Mouse (Mus musculus) urinary bladder, adult 18-20 months (tissue): ENCODE data around the gene Prrc2a.

Experiments used
- DNase-seq, 2 experiments: peaks; one replicate each; pipeline ENCODE4 v3.0.0; 2022; ENCODE audit warnings: low spot score in 2 of 2, mixed read lengths in 2 of 2

The Prrc2a gene

DNA sequence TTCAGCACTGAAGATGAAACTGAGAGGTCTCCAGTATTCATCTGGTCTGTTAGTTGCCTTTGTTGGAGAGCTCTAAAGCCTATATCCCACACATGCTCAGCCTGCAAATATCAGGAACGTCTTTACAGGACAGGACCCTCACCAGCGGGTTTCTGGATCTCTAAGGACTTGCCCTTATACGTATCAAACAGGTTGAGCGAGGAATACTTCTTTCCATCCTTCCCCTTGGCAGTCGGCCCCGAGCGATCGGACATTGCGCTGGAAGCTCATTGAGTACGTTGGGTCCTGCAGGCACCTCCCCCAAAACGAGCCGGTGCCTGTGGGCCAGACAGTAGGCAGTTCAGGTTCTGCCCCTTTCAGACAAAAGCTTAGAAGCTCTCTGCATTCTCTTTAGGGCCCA lies 2.0 kb downstream of the Prrc2a start:
- DNase-seq = no peak

DNA sequence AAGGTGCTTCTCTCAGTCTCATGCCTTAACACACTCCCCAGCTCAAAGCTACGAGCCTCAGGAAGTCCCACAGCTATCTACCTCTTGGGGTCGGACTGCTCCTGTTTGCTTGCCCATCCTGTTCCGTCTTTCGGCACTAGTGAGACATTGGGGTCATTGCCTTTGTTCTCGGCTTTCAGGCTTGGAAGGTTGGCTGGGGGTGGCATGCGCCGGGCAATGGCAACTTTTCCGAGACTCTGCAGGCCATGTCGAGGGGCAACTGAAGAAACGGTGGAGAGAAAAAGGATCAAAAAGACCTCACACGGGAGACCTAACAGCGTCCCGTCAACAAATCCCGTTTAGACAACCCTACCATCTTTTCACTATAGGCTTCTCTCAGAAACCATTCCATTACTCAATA lies 2.6 kb downstream of the Prrc2a start:
- no peak for DNase-seq

DNA sequence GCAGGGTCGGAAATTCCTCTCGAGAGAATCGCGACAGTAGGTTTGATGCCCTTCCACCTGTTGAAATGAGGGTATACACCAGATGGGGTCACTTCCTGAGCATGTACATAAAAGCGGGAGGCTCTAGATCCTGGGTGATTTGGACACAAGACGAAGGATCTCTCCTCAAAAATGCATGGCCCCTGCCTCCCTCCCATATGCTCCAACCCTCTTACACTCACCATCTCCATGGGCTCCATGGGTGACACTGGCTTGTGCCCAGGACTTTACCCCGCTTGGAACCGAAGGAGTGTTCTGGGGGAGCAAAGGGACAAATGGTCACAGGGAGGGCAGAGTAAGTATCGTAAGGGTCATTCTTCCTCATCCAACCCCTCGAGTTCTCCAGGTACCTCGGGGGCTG lies 3.3 kb downstream of the Prrc2a start:
- DNase-seq = no peak

DNA sequence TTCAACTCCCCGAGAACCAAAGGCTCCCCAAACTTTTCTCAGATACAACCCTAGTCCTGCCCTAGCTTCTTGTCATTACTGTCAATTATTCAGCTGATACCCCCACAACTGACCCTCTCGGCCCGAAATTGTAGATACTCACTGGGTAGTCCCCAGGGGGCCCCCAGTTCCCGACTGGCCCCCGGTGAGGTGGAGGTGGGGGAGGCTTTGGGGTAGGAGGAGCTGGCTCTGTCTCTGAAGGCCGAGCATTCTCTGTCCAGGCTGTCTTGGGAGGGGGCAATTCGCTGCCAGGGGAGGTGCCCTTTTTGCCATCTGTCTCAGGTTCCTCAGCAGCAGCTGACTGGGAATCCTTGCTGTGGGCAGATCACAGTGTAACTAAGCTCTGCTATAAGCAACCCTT lies 5.1 kb downstream of the Prrc2a start:
- DNase-seq = no peak

DNA sequence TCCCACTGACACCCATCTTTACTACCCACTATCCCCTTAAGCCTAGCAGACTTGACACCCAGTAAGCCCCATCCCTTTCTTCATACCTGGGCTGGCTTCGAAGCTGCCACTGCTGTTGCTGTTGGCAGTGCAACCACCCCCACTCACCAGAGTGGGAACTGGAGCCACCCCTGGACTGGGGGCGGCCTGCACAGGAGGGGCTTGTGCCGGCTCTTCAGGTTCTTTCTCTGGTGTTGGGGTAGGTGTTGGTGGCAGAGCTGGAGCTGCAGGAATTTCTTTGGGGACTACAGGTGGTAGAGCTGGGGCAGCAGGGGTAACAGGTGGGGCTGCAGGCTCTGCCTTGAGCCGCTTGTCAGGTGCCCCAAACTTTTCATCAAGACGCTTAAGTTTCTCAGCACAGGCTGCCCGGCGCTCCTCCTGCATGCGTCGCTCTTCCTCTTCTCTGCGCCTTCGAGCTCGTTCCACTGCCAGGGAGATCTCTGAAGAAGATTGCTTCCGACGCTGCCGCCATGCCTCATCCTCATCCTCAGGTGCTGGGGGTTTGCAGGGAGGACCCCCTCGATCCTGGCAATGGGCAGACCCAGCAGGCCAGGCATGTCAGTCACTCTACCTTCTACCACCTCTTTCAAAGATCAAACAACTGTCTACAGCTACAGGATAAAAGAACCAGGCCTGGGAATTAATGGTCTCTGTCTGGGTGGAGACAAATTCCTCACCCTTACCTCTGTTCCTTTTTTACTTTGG lies 5.7 kb downstream of the Prrc2a start:
- no peak for DNase-seq

DNA sequence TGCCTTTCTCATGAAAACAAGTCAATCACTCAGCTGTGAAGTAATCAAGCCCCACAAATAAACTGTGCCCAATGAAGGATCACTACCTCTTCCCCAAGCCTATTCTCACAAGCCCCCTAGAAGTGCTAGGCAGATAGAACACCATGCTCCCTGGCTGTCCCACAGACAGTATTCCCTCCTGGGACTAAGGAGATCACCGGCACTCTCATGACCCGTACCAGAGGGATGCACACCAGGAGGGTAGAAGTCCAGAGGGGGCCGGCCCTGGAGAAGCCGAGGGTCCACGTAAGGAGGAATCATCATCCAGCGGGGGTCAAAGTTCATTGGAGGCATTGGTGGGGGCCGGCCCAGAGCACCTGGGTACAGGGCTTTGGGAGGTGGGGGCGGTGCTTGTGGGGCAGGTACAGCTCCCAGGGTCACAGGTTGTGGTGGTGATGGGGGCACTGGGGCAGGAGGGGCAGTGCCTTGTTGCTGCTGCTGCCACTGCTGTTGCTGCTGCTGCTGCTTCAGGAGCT lies 7.0 kb downstream of the Prrc2a start:
- DNase-seq = no peak

DNA sequence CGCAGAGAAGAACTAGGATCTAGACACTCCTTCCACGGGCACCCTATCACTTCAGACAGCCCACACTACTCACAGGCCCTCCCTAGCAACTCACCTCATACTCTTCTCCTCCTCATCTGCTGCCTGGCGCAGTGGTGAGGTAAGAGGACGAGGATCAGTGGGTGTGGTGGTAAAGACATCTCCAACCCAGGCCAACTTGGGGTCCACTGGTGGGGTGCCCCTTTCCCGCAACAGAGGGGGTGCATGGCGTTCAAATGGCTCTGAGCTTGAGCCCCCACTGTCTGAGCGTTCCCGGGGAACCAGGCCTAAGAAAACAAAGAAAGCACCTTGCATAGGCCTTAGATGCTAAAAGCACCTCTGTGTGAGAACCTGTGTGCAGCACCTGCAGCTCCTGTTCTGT lies 7.4 kb downstream of the Prrc2a start:
- DNase-seq = no peak

DNA sequence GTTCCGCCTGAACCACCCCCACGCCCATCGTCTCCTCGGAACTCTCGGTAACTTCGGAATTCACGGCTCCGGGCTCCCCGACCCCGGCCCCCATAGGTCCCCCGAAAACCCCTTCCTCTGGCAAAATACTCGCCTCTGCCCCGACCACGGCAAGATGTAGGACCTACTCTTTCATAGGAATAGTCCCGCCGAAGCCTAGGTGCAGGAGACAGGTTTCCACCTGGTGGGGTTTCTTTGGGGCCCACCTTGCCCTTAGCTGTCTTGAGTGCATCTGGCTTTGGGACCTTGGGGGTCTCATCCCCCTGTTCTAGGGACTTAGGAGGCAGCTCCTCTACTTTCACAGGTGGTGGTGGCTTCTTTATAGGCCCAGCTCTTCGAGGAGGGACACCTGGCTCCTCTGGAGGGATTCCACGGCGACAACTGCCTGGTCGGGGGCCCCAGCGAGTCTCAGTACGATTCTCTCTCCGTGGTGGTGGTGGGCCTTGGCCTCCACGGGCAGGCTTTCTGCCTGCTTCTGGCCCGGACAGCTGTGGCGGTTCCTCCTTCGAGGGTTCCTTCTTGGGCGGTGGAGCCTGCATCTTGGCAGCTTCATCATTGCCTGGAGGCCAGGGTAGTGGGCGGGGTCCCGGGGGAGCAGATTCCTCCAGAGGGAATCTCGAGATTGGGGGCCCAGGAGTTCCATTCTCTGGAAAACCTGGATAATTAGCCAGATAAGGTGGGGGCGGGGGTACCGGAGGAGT lies 8.1 kb downstream of the Prrc2a start:
- DNase-seq = no peak

DNA sequence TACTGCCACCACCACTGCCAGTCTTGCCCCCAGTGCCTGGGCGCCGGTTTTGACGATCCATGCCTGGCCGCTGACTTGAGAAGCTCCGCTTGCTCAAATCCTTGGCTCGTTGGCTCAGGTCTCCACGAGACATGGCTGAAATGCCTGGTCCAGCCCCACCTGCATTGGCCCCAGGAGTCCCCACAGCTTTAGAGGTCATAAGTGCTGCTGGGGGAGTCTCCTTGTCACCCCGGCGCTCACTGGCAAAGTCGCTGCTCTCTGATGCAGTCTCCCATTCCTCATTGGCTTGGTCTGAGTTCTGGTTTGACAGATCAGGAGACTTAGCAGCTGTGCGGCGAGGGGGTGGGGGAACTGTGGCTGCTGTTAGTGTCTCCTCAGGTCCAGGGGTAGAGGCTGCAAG lies 9.2 kb downstream of the Prrc2a start:
- no peak for DNase-seq

DNA sequence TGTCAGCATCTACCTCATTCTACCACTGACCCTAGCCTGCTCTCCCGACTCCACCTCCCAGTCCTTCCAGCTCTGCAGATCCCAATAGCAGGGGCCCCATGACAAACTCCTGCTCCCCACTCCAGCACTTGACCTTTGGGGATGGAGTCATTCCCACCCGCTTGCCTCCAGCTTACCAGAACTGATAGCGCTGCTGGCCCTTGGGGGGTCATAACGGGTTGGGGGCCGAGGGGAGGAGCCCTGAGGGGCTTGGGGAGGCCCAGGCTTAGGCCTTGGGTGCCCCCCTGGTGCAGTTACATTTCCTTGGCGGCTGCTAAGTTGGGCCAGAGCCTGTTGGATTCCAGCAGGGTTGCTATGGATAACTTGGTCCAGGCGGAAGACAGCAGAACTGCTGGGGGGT lies 10.1 kb downstream of the Prrc2a start:
- DNase-seq = no peak

DNA sequence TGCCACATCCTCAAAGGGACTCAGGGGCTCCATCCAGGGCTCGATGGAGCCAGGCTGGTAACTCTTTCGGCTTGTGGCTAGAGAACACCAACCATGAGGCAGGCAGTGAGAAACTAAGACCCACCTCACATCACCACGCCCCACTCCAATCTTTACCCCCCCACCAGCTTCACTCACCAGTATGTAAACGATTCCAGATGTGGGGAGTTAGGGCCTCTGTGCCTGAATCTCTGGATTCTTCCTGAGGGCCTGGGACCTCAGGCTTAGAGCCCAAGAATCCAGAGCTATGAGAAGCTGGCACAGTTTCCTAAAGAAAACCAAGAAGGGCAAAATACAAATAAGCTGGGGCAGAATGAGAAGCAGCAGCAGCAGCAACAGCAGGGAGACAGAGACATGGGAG lies 10.8 kb downstream of the Prrc2a start:
- DNase-seq = no peak

DNA sequence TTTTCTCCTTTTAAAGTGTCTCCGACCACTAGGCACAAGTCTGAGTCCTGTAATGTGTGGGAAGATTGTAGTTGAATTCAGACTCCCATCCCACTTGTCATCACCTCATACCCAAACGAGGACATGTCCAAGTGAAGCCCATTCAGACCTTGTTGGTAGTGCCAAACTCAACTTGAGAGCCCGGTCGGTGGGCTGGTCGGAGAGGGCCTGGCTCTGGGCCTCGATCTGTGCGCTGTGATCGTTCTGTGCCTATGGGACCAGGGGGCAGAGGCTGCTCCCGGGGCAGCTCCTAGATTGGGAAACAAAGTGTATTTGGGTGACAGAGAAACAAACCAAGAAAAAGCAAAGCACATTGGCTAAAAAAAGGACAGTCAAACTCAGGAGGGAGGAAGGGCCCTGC lies 11.6 kb downstream of the Prrc2a start:
- no peak for DNase-seq

DNA sequence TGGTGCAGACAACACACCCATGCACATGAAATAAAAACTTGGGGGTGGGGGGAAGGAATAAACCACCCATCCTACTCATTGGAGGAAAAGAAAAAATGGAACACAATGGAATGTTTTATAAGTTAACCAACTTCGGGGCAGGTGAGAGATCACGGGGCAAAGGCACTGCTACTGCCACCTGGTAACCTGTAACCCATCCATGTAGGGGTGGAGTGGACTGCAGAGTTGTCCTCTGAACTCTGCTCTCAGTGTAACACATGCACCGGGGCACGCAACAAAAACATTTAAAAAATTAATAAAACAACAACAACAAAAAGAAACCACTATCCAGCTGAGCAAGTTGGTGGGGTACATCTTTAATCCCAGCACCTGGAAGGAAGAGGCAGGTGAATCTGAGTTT lies 12.6 kb downstream of the Prrc2a start:
- no peak for DNase-seq

DNA sequence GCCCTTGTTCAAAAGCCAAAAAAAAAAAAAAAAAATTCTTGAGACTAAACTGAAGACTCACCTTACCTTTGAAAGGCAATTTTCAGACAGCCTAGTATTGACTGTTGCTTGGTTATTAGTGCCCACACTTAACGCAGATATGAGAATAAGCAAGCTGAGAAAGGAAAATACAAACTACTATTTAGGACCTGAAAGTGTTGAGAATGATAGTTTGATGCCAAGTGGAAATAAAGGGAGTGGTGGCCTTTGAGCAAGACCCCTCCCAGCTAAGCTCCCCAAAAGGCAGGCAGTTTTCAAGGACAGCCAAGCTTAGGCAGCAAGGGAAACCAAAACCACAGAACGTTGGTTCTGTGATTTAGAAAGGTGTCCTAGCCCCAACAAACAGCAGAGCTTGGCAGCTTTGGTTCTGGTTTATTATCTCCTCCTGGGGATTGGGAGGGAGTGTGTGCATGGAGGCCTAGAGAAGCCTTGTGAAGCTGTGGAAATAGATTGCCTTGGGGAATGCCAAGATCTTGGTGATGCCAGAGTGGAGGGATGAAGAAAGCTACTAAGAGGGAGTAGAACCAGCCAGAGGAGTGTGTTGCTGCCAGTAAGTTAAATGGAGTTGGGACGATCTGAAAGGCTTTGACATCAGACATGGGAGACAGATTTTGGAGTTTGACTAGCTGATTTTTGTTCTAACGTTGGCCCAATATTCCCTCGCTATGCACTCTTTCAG lies 16.6 kb downstream of the Prrc2a start:
- no peak for DNase-seq

DNA sequence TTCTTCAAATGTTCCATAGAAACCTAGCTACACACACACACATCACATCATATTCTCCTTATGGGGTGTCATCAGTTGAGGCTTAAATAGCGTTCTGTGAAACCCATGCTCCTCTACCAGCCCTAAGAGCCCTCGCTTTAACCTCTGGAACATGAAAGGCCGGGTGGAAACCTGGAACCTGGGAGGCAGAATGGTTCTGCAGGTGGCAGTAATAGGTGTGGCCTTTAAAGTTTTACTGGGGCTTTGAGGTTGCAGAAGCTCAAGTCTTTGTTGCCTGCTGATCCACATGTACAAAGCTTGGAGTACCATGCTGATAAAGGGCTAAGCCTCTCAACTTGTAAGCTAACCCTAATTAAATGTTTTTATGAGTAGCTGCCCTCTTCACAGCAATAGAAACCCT lies 17.3 kb downstream of the Prrc2a start:
- no peak for DNase-seq

DNA sequence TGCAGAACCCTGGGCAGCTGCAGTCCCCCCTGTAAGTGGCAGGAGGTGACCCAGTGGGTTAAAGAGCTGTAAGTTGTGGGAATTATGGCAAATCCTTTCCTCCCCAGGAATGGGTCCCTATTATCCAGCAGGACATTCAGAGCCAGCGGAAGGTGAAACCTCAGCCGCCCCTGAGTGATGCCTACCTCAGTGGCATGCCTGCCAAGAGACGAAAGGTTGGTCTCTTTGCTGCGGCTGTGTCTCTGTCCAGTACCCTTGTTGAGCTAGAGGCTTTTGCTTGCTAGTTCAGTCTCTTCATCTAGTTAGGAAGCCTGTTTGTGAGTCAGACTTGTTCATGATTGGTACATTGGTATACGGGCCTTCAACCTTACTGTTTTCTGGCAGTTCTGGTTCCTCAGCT lies 18.6 kb downstream of the Prrc2a start:
- DNase-seq = no peak

DNA sequence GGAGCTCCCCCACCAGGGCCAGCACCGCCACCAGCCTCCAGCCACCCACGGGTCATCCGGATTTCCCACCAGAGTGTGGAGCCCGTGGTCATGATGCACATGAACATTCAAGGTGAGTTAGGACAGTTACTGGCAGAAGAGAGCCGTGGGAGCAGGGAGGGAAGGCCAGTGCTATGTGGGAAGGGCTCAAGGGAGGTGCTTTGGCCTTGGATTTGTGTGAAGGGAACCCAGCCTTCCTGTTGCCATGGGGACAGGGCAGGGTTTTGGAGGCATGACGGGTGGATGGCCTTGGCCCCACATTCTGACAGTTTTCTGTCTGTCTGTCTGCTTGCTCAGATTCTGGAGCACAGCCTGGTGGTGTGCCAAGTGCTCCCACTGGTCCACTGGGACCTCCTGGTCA lies 22.7 kb downstream of the Prrc2a start:
- no peak for DNase-seq

DNA sequence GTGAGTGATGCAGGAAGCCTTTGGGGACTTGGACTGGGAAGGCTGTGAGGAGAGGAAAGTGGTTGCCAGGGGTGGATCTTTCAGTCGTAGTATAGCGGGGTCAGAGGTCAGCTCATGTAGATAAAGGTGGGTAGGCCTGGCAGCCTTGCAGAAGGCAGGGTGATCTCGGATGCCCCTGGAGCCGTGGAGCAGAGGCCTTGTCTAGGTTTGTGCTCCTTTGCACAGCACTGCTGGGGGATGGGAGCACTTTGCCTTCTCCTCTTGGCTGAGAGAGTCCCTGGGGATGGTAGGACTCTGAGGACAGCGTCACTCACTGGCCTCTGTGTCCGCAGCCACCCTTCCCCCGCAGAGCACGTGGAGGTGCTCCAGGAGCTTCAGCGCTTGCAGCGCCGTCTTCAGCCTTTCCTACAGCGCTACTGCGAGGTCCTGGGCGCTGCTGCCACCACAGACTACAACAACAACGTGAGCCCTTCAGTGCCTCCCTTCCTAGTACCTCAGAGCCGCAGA lies 24.2 kb downstream of the Prrc2a start:
- no peak for DNase-seq

DNA sequence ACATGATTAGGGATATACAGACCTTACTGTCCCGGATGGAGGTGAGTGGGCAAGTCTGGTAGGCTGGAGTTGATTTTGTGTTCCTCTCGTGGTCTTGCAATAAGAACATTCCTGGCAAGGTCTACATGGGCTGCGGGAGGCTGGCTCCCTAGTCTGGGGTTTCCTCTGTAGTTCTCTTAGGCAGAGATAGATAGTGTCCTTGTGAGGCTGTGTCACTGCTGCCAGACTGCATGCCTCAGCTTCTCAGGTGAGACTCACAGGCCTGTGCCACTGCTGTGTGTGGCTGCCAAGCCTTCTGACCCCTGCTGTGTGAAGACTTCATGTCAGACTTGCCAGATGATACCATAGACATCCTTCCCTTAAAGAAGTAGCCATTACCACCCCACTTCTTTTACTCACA lies 25.4 kb downstream of the Prrc2a start:
- DNase-seq = no peak

DNA sequence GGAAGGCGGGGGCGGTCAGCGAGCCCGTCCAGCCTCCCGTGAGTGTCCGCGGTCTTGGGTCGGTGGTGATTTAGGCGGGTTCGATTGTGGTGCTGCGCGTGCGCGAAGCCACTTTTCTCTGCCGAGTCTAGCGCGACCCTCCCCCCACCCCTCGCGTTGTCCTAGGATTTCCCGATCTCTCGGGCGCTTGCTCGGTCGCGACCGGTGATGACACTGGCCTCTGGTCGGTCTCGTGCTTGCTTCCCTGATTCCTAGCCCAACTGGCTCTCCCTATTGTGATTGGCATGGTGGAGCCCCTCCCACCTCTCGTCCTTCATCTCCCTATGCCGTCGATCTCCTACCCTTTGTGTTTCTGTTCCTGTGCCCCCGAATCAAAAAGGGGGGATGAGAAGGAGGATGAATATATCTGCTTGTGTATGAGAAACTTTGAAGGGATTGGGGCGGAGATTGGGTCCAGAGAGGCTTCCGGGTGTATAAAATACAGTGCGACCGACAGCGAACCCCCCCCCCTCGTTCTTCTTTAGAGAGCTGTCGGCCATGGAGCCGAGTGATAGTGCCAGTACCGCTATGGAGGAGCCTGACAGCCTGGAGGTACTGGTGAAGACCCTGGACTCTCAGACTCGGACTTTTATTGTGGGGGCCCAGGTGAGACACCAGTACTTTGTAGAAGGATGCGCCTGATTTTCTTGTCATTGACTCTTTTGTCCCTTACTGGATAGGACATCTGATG lies 28.9 kb downstream of the Prrc2a start:
- DNase-seq = no peak

DNA sequence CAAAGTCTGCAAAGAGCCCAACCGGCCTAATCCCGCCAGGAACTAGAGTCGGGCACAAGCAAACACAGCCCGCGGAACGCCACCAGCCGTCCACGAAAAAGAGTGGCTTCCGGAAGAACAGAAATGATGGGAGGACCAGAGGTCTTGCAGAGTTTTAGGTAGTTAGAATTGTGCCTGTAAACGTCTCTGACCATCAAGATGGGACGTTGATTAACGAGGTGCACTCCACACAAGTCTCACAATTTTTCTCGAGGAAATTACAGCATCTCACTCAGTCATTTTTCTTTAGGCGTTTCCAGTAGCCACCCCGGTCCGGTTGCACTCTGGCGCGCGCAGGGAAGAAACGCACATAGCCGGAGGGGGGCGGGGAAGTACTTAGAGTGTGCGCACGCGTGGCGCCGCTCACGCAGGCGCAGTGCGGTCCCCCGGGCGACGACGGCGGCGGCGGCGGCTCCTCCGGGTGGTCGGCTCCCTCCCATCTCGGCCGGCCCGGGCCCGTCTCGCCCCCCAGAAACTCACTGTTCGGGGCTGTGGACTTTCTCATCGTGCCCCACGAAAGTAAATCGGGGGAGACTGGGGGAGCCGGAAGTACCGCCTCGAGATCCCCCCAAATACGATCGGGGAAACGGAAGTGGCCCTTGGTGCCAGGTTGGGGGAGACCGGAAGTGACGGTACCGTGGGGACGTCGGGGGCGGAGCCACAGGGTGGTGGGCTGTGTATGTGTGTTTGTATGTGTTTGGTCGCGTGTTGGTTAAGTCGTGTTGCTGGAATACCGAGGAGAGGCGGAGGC lies 29.7 kb downstream of the Prrc2a start, which contains the start of gene Bag6:
Gene Bag6 (plus strand): TSS at position 378 of the 790 bp plus-strand sequence.
- DNase-seq = peak; percentile 87 to 93
